Mouse (Mus musculus) retina, postnatal 1 day (tissue): ENCODE measurements around the gene Cep83.

Experiments used
- DNase-seq: peaks from one replicate; pipeline ENCODE4 v3.0.0-alpha.2; 2012

Gene Cep83

GRCm38 (mm10) chr10:94827890-94828733 lies 139.7 kb downstream of the Cep83 start:
- no peak for DNase-seq

GRCm38 (mm10) chr10:94828734-94829230 lies 140.3 kb downstream of the Cep83 start:
- no peak for DNase-seq

GRCm38 (mm10) chr10:94829407-94829806 lies 141.0 kb downstream of the Cep83 start:
- no peak for DNase-seq

- no peak for DNase-seq
Observed at GRCm38 (mm10) chr10:94835874-94836273, 147.4 kb downstream of the Cep83 start.
